Mouse (Mus musculus) retina, postnatal 1 day (tissue): Measurements from ENCODE around the gene Rnasel.

Experiments used
- DNase-seq: peaks from one replicate; pipeline ENCODE4 v3.0.0-alpha.2; 2012

Gene Rnasel

GRCm38 (mm10) chr1:153749211-153749801 is at the start of gene Rnasel:
Gene Rnasel, plus strand, starts transcription at chr1:153749426.
- DNase-seq = peak; percentile 95

- DNase-seq = no peak
Measured at GRCm38 (mm10) chr1:153700448-153701063, 48.7 kb upstream of the Rnasel start.

DNA sequence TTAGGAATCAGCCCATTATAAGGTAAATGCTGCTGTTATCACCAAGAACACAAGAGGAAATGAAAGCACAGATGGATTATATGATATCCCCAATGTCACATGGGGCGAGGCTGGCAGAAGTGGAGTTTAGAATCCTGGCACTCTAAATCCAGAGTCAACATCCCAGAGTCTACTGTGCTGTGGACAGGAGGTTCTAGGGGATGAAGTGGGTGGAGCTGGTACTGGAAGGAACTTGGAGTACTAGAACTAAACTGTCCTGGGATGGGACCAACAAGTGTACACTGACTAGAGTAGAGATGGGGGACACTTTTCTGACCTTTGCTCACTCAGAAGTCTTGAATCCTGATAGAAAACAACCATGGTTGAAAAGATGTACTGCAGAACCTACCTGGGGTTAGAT is 47.8 kb upstream of the Rnasel start:
- DNase-seq = no peak

GRCm38 (mm10) chr1:153702166-153702852 is 46.9 kb upstream of the Rnasel start:
- no peak for DNase-seq

DNA sequence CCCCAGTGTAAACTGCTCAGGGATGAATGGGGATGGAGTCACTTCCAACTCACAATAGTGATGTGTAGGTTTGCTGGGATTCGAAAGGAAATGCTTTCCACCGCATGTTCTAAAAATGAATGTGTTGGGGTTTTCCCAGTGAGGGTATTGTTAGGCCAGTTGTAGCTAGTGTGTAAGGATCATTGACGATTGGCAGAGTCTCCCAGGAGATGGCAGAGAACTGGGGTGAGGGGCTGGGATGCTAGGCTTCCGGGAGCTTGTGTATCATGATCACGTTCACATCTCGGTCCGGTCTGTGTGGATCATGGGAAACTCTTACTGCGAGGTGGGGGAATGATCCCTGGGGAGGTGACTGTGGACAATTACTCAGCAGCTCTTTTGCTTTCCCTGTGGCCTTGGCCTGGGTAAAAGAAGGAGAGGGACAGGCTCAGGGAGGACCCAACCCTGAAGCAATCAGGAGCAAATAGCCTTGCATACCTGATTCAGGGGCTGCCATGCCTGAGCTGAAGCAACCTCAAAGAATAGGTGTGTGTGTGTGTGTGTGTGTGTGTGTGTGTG is 46.3 kb upstream of the Rnasel start:
- DNase-seq = no peak

DNA sequence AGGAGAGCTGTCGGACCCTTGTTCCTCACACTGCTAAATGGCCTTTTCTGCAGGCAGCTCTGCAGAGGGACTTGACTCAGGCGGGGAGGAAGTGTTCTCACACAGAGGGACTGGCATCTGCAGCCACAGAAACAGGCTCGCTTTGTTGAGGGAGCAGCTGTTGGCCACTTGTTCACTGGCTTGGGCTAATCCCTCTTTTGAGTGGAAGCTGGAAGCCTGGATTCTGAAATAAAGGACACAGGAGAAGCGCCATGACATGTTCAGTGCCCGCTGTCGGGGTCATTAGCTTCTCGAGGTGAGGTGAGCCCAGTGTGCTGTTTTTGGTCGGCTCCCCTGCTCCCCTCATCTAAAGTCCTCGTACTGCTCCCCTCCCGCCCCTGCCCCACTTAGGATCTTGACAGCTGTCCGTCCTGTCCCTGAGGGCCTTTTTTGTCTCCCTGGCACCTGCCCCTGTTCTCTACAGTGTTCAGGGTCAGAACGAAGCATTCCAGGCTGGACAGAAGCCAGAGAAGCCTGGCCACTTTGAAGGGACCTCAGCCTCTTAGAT is 45.7 kb upstream of the Rnasel start:
- peak; percentile 94 for DNase-seq

- DNase-seq = peak; percentile 79
Measured at GRCm38 (mm10) chr1:153704174-153704573, 45.1 kb upstream of the Rnasel start.

GRCm38 (mm10) chr1:153704996-153705395 is 44.2 kb upstream of the Rnasel start:
- peak; percentile 82 for DNase-seq

GRCm38 (mm10) chr1:153708626-153709025 is 40.6 kb upstream of the Rnasel start:
- no peak for DNase-seq

DNA sequence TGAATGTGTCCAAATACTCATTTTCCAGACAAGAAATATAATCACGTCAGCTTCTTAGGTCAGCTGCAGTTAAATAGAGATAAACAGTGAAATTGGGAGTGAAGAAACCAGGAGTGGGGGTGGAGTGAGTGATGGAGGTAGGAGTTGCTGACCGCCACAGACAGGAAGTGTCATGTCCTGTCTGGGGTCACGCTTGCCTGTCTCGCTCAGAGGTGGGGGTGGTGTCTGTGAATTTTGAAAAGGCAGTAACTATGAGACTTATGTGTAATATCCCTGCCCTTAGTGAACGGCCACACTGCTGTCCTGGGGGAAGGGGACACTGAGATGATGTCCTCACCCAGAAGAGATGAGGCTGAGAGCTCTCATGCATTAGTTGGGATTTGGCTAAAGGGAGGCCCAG is 39.8 kb upstream of the Rnasel start:
- no peak for DNase-seq

DNA sequence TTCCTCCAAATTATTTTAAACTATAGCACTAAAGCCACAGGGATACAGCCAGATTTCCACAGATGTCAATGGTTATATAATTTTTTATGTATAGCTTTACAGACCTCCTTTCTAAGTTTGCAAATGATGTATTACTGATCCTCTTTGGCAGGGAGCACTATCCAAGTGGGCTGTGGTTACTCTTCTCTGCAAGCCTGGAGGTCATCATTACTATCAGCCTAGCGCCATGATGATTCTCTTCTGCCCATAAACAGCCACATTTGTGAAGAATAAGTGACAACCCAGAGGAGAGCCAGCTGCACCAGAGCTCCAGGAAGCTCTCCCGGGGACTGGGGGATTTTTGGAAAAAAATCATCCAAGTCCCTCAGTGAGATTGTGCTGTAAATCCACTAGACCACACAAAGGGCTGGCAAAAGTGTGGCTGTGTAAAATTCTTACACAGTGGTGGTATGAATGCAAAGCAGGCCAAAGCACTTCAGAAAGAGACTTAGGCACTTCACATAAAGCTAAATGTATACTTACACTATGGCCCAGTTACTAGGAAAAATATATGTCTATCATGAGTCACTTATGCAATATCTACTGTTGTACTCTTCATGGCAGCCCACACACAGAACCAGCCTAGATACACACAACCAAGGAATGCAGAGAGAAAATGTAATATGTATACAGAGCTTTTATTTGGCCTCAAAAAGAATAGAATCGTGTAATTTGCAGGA is 37.5 kb upstream of the Rnasel start:
- no peak for DNase-seq

- no peak for DNase-seq
Measured at GRCm38 (mm10) chr1:153712633-153713032, 36.6 kb upstream of the Rnasel start.

DNA sequence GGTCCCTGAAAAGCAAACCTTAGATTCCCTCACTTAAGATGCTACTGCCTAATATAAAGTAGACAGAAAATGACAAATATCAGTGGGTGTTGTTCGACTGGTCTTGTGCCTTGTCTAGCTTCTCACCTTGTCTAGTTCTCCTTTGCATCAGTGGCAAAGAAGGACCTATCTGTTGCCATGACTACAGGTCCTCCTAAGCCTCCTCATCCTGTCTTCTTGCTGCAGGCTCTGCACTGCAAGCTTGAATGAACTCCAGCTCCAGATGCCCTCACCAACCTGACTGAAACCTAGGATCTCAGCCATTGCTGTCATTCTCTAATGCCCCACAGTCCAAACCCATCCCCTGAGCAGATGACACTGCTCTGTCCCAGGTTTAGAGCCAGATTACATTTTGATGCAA is 31.2 kb upstream of the Rnasel start:
- DNase-seq = no peak

- no peak for DNase-seq
Measured at GRCm38 (mm10) chr1:153720935-153721334, 28.3 kb upstream of the Rnasel start.

DNA sequence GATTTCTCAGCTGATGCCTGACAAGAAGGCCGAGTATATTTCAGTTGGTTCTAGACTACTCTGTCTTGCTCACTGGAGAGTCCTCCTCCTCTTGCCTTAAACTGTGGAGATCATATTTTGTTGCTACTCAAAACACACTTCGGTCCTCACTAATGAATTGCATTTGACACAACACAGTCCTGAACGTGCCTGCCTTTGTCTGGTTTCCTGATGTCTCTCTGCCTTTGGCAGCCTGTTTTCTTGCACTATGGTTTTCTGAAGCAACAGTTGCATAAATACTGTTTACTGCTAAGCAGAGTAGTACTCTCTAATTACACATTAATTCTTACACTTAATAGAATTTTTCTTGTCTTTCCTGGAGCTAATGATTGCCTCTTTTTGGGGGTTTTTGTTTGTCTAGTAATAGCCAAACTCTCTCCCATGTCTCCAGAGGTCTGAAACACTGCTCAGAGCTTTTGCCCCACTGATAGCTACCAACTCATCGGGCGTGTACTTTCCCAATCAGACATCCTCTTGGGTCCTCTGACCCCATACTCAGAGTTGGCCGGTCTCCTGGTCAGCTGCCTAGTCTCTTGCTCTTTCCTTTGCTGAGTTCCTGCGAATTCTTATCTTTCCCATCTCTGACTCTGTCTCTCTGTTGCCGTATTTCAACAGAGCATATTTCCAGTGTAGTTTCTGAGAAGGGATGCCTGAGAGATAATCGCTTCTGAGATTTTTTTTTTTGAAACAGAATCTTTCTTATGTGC is 27.5 kb upstream of the Rnasel start:
- DNase-seq = no peak

DNA sequence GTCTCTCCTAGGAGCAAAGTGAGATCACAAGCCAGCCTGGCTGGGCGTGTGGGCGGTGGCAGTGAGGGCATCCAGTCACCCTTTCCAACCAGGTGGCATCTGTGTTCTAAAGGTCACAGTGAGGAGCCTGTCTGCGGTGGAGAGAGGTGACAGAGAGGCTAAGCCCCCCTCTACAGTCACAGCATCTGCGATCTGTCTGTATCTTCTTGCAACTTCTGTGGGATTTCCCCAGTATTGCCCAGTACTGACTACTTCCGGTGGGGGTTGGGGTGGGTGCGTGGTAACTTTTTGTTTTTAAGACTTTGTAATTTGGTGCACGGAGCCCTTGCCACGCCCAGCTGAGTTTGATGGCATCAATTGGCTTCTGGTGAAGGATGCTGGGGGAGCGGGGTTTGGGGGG is 25.8 kb upstream of the Rnasel start:
- DNase-seq = no peak

- no peak for DNase-seq
Measured at GRCm38 (mm10) chr1:153726636-153727035, 22.6 kb upstream of the Rnasel start.

GRCm38 (mm10) chr1:153729806-153730205 is 19.4 kb upstream of the Rnasel start:
- no peak for DNase-seq

DNA sequence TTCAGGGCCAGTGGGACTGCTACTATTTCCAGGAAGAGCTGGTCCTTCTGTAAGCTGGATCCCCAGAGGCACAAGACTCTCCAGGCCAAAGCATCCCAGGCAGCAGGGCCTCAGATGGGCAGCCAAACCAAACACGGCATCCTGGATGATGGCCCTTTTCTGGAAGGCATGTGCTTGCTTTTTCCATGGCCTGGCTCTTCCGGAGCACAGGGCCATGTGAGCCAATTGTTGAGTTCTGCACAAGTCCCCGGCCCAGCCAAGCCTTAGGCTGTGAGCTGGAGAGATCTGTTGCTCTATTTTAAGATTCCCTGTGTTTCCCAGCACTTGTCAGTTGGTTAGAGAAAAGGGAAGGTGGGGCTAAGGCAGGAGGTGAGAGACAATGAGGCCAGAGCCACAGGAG is 18.6 kb upstream of the Rnasel start:
- no peak for DNase-seq

DNA sequence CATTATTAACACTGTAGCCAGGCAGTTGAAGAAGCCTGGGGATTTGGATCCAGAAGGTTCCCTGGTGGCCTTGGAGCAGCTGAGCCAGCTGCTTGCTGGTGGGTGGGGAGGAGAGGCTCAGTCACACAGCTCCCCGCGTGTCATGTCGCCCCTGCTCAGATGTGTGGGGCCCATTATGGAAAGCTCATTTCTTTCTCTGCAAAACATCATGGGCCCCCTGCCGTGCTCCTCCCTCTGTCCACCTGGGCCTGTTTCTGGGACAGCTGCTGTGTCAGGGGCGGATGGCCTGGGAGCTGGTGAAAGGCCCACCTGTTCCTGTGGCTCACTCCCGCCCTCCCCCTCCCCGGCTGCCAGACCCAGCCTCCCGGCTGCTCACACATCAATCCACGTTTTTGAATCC is 16.0 kb upstream of the Rnasel start:
- peak; percentile 74 for DNase-seq

DNA sequence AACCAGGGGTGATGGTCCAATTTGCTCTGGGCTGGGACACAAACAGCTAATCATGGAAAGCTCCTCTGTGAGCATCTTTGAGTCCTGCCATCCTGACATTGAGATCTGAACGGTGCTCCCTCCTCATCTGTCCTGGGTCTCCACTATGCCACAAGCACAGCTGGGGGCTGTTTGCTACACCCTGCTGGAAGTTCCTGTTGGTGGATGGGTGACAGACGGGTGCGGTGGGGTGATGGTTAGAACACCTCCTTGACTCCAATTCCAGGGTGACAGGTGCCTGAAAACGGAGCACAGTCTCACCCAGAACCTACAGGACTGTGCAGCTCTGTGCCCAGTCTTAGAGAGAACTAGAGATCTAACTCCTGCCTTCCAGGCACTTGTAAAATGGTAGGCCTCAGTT is 14.4 kb upstream of the Rnasel start:
- DNase-seq = no peak

GRCm38 (mm10) chr1:153736096-153736495 is 13.1 kb upstream of the Rnasel start:
- no peak for DNase-seq
